Mouse (Mus musculus) lung, embryonic 14.5 days (tissue): ENCODE data around the gene Gm49368. TPM values are rescaled to one million over a fixed set of nuclear protein-coding genes. Genes with fewer than 3 reads are reported as not detected.
A peak's percentile ranks its signal among the peaks of the same experiment; 100 is the strongest.
"Not testable (repeated sequence)": the region's sequence is repeated elsewhere in the genome, so short reads cannot be mapped to it uniquely, and the experiment has no call there.

Experiments
- ATAC-seq: fragments of 200-750 bp; cut with Nextera tagmentation; 2 replicates; pipeline ENCODE4 v1.8.0; 2017; ENCODE audit warnings: mild to moderate bottlenecking, moderate TSS enrichment, moderate library complexity; ENCODE audit not compliant: insufficient read depth
- DNase-seq: peaks from one replicate; pipeline ENCODE4 v3.0.0-alpha.2; 2015
- H3K27ac ChIP-seq: fragments of 300-500 bp; sonication (generic); 2 replicates; pipeline ENCODE4 v1.5.1; 2014; ENCODE audit warnings: low read depth, mild to moderate bottlenecking, moderate library complexity
- H3K27me3 ChIP-seq: fragments of 300-500 bp; sonication (generic); 2 replicates; pipeline ENCODE4 v1.6.1; 2014; ENCODE audit warnings: low read length, control low read depth; ENCODE audit not compliant: insufficient read depth
- H3K36me3 ChIP-seq: fragments of 300-500 bp; sonication (generic); 2 replicates; pipeline ENCODE4 v1.6.1; 2014; ENCODE audit warnings: control low read depth; ENCODE audit not compliant: insufficient read depth
- H3K4me1 ChIP-seq: fragments of 300-500 bp; sonication (generic); 2 replicates; pipeline ENCODE4 v1.6.1; 2014; ENCODE audit warnings: antibody characterized with exemption, control low read depth; ENCODE audit not compliant: insufficient read depth
- H3K4me2 ChIP-seq: fragments of 300-500 bp; sonication (generic); 2 replicates; pipeline ENCODE4 v1.6.1; 2014; ENCODE audit warnings: mild to moderate bottlenecking
- H3K4me3 ChIP-seq: fragments of 300-500 bp; sonication (generic); 2 replicates; pipeline ENCODE4 v1.5.1; 2014; ENCODE audit warnings: low read depth, low read length
- H3K9ac ChIP-seq: fragments of 300-500 bp; sonication (generic); 2 replicates; pipeline ENCODE4 v1.6.1; 2014
- H3K9me3 ChIP-seq: fragments of 300-500 bp; sonication (generic); 2 replicates; pipeline ENCODE4 v1.6.1; 2016; ENCODE audit warnings: low read depth, low read length, control low read depth
- CTCF ChIP-seq: IDR thresholded peaks from 2 replicates; pipeline ENCODE4 v1.5.1; 2016; ENCODE audit warnings: antibody characterized with exemption, low read depth
- WGBS: fragments of 180-500 bp; shearing (Covaris S2); extraction: QIAGEN DNeasy Blood & Tissue Kit; methylation state at CpG from one replicate; pipeline ENCODE4 v1.1.7; 2014; 5-methylcytosine and 5-hydroxymethylcytosine counted together
- polyA plus RNA-seq: library from polyadenylated mRNA; unstranded; fragments of >200 nt; fragmentation: Nextera tagmentation; extraction: Ambion mirVana; gene quantifications from 2 replicates; pipeline ENCODE4 v1.2.1, GENCODE M21; 2014

Gene Gm49368
- polyA plus RNA-seq, 1 experiment from 2014 or later, result not detected

- H3K4me1 ChIP-seq, result no peaks in the 10 kb centered on the region
- no peak overlapping the region for H3K9ac ChIP-seq
- TF ChIP-seq CTCF, result no peak
- no peak overlapping the region for H3K27ac ChIP-seq
- no peaks in the 10 kb centered on the region for H3K9me3 ChIP-seq
- 70% methylated on average over 9 of the region's 9 CpGs for WGBS
- no peak overlapping the region for H3K4me3 ChIP-seq
- H3K36me3 ChIP-seq, result no peaks in the 10 kb centered on the region
- H3K4me2 ChIP-seq, result no peak overlapping the region
- DNase-seq (no peak), ATAC-seq (no peak)
- no peaks in the 10 kb centered on the region for H3K27me3 ChIP-seq
These were observed 38.1 kb upstream of the Gm49368 start for GRCm38 (mm10) chr7:128024364-128024763.

- no peak overlapping the region for H3K4me3 ChIP-seq
- no peak overlapping the region for H3K27ac ChIP-seq
- H3K4me1 ChIP-seq, result no peaks in the 10 kb centered on the region
- 76% methylated on average over 4 of the region's 4 CpGs for WGBS
- TF ChIP-seq CTCF, result no peak
- ATAC-seq (no peak), DNase-seq (no peak)
- H3K9ac ChIP-seq, result no peak overlapping the region
- H3K36me3 ChIP-seq, result no peaks in the 10 kb centered on the region
- H3K4me2 ChIP-seq, result no peak overlapping the region
- H3K27me3 ChIP-seq, result no peaks in the 10 kb centered on the region
- no peaks in the 10 kb centered on the region for H3K9me3 ChIP-seq
These were observed 37.6 kb upstream of the Gm49368 start for GRCm38 (mm10) chr7:128024932-128025331.

GRCm38 (mm10) chr7:128025381-128025780 lies 37.1 kb upstream of the Gm49368 start:
- Histone ChIP-seq H3K36me3 (no peaks in the 10 kb centered on the region), H3K4me1 (no peaks in the 10 kb centered on the region), H3K9ac (no peak overlapping the region), H3K27me3 (no peaks in the 10 kb centered on the region), H3K4me3 (no peak overlapping the region), H3K4me2 (no peak overlapping the region), H3K9me3 (no peaks in the 10 kb centered on the region), H3K27ac (no peak overlapping the region)
- DNase-seq (no peak), ATAC-seq (no peak)
- TF ChIP-seq CTCF, result no peak
- 58% methylated on average over 4 of the region's 4 CpGs for WGBS

- Histone ChIP-seq H3K9ac (no peak overlapping the region), H3K4me1 (no peaks in the 10 kb centered on the region), H3K4me2 (no peak overlapping the region), H3K27ac (no peak overlapping the region), H3K36me3 (no peaks in the 10 kb centered on the region), H3K9me3 (no peaks in the 10 kb centered on the region), H3K27me3 (no peaks in the 10 kb centered on the region), H3K4me3 (no peak overlapping the region)
- ATAC-seq, result 0 out of 2 replicates have a peak, but pooled peaks have one; percentile 31
- TF ChIP-seq CTCF, result no peak
- WGBS, result 48% methylated on average over 9 of the region's 9 CpGs
- peak; percentile 38 for DNase-seq
These were observed 31.0 kb upstream of the Gm49368 start for GRCm38 (mm10) chr7:128031403-128031976.

GRCm38 (mm10) chr7:128032290-128032988 lies 30.0 kb upstream of the Gm49368 start:
- 81% methylated on average over 5 of the region's 5 CpGs for WGBS
- no peak for TF ChIP-seq CTCF
- ATAC-seq, result no peak
- H3K4me3 ChIP-seq, result no peak overlapping the region
- H3K9me3 ChIP-seq, result no peaks in the 10 kb centered on the region
- H3K4me1 ChIP-seq, result no peaks in the 10 kb centered on the region
- no peaks in the 10 kb centered on the region for H3K27me3 ChIP-seq
- no peak overlapping the region for H3K9ac ChIP-seq
- no peak for DNase-seq
- no peak overlapping the region for H3K27ac ChIP-seq
- no peaks in the 10 kb centered on the region for H3K36me3 ChIP-seq
- H3K4me2 ChIP-seq, result no peak overlapping the region

GRCm38 (mm10) chr7:128032989-128033293 lies 29.5 kb upstream of the Gm49368 start:
- Histone ChIP-seq H3K4me1 (no peaks in the 10 kb centered on the region), H3K4me3 (no peak overlapping the region), H3K27ac (no peak overlapping the region), H3K4me2 (no peak overlapping the region), H3K9me3 (no peaks in the 10 kb centered on the region), H3K27me3 (no peaks in the 10 kb centered on the region), H3K9ac (no peak overlapping the region), H3K36me3 (no peaks in the 10 kb centered on the region)
- DNase-seq (no peak), ATAC-seq (no peak)
- 83% methylated on average over 3 of the region's 3 CpGs for WGBS
- TF ChIP-seq CTCF, result no peak

GRCm38 (mm10) chr7:128033616-128034015 lies 28.9 kb upstream of the Gm49368 start:
- no peak overlapping the region for H3K4me2 ChIP-seq
- H3K36me3 ChIP-seq, result no peaks in the 10 kb centered on the region
- ATAC-seq, result no peak
- no peak overlapping the region for H3K9ac ChIP-seq
- H3K4me1 ChIP-seq, result no peaks in the 10 kb centered on the region
- H3K9me3 ChIP-seq, result no peaks in the 10 kb centered on the region
- H3K27ac ChIP-seq, result no peak overlapping the region
- no peak for TF ChIP-seq CTCF
- no peak overlapping the region for H3K4me3 ChIP-seq
- WGBS, result 85% methylated on average over 4 of the region's 4 CpGs
- H3K27me3 ChIP-seq, result no peaks in the 10 kb centered on the region
- DNase-seq, result no peak

- WGBS, result 84% methylated on average over 15 of the region's 15 CpGs
- not testable (repeated sequence) for H3K4me2 ChIP-seq, H3K36me3 ChIP-seq, H3K4me1 ChIP-seq, H3K27ac ChIP-seq, H3K4me3 ChIP-seq, DNase-seq, ATAC-seq, H3K9me3 ChIP-seq, H3K27me3 ChIP-seq, H3K9ac ChIP-seq
These were observed 20.2 kb upstream of the Gm49368 start for GRCm38 (mm10) chr7:128042161-128042820.
